Mouse (Mus musculus): ENCODE data around the gene Nudcd2.

The Nudcd2 gene

GRCm38 (mm10) chr11:40755109-40755627 is 21.7 kb downstream of the Nudcd2 start, which contains the start of gene Ccng1:
Gene Ccng1, minus strand, starts transcription at chr11:40755311.
- in situ Hi-C loops (cut with MseI, MboI): no loop called here

GRCm38 (mm10) chr11:40755968-40756367 is 22.5 kb downstream of the Nudcd2 start:
- in situ Hi-C loops (cut with MseI, MboI): no loop called here

GRCm38 (mm10) chr11:40759896-40760295 is 26.4 kb downstream of the Nudcd2 start:
- in situ Hi-C loops (cut with MseI, MboI): no loop called here

GRCm38 (mm10) chr11:40763395-40763794 is 29.9 kb downstream of the Nudcd2 start:
- in situ Hi-C loops (cut with MseI, MboI): no loop called here

- in situ Hi-C loops (cut with MseI, MboI): no loop called here
Measured at GRCm38 (mm10) chr11:40764690-40765089, 31.2 kb downstream of the Nudcd2 start.

GRCm38 (mm10) chr11:40775315-40776269 is 42.1 kb downstream of the Nudcd2 start:
- in situ Hi-C loops (cut with MseI, MboI): no loop called here

GRCm38 (mm10) chr11:40781857-40782256 is 48.4 kb downstream of the Nudcd2 start:
- in situ Hi-C loops (cut with MseI, MboI): no loop called here

- in situ Hi-C loops (cut with MseI, MboI): no loop called here
Measured at GRCm38 (mm10) chr11:40783346-40783745, 49.9 kb downstream of the Nudcd2 start.

- in situ Hi-C loops (cut with MseI, MboI): no loop called here
Measured at GRCm38 (mm10) chr11:40784326-40784725, 50.9 kb downstream of the Nudcd2 start.

- in situ Hi-C loops (cut with MseI, MboI): no loop called here
Measured at GRCm38 (mm10) chr11:40786900-40787299, 53.4 kb downstream of the Nudcd2 start.
